Mouse (Mus musculus) forelimb bud, embryonic 11.5 days (tissue): ENCODE results near the gene Greb1.

Experiments
- DNase-seq: peaks from one replicate; pipeline ENCODE4 v3.0.0-alpha.2; 2012; ENCODE audit warnings: low read depth, low spot score

Gene Greb1

DNA sequence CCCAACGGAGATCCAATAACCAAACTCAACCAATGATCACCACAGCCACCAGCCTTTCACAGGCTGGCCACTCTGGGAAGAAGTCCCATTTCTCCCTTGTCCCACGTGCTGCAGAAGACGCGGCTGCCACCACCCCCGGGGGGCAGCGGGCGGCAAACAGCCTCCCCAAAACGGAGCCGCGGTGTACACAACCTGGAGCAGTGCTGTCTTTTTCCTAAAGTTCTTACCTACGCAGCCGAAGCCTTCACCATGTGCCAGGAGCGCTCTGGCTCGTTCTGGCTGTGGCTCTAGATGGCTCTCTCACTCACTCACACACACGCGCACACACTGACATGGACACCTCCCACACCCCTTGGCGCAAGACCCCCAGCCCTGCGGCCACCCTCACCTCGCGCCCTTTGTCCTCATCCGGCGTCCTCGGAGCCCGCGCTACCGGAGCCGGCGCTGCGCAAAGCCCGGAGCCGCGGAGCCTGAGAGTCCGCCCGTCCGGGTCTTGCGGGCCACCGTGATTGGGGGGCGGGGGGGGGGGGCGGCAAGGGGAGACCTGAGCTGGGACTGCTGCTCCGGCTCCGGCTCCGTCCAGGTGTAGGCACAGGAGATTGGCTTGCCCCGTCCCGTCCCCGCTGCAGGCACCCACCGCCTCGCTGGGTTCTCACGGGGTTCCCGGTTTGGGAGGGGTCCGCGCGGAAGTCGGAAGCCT lies at the start of gene Greb1:
TSS of gene Greb1 (minus strand) at position 628 of the 700 bp plus-strand sequence.
- DNase-seq = peak; percentile 65

DNA sequence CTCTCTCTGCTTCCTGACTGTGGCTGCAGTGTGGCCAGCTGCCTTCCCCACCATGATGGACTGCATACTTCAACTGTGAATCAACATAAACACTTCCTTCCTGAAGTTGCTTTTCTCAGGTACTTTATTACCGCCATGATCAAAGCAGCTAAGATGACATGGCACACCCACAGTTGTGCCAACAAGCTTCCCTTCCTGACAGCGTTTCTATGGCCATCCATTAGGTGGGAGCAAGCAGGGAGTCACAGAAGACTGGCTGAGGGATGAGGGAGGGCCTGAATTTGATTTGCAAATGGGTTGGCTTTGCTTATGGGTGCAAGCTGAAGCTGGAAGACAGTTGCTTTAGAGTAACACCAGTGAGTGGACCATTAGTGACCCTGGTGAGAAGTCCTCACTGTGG lies 49.1 kb upstream of the Greb1 start:
- no peak for DNase-seq

DNA sequence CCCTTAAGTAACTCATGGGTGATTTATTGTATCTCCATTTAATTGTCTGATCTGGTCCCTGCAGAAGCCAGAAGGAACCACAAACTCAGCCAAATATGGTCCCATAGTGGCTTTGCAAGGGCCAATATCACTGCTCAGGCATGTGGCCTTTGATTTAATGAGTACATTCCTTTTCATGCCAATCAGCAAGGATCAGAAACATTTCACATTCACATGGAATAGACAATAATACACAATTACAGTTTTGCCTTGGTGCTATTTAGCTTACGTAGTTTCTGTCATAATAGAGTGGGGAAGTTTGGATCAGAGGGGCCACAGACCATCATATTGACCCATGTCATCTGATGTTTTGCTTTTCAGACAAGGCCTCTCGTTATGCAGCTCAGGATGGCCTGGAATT lies 47.8 kb upstream of the Greb1 start:
- no peak for DNase-seq

DNA sequence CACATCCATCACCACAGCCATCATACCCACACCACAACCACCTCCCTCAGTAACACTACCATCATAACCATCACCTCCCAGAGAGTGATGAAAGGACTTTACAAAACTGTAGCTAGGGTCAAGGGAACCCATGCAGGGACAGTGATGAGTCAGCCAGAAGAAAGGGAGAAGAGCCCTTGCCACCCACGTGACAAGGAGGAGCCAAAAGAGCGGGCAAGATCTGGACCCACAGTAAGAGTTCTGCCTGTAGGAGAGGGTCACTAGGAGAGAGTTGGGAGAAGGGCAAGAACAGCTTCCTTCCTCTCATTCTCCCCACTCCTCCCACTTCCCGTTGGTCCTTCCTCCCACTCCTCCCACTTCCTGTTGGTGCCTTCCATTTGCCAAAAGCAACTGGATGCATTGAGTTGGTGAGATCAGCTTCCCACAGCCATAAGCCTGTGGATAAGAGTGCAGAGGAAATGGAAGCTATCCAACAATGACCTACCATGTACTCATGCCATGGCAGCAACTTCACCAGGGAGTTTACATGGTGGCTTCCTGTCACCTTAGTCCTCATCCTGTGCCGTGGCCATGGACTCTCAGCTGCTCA lies 46.6 kb upstream of the Greb1 start:
- no peak for DNase-seq

DNA sequence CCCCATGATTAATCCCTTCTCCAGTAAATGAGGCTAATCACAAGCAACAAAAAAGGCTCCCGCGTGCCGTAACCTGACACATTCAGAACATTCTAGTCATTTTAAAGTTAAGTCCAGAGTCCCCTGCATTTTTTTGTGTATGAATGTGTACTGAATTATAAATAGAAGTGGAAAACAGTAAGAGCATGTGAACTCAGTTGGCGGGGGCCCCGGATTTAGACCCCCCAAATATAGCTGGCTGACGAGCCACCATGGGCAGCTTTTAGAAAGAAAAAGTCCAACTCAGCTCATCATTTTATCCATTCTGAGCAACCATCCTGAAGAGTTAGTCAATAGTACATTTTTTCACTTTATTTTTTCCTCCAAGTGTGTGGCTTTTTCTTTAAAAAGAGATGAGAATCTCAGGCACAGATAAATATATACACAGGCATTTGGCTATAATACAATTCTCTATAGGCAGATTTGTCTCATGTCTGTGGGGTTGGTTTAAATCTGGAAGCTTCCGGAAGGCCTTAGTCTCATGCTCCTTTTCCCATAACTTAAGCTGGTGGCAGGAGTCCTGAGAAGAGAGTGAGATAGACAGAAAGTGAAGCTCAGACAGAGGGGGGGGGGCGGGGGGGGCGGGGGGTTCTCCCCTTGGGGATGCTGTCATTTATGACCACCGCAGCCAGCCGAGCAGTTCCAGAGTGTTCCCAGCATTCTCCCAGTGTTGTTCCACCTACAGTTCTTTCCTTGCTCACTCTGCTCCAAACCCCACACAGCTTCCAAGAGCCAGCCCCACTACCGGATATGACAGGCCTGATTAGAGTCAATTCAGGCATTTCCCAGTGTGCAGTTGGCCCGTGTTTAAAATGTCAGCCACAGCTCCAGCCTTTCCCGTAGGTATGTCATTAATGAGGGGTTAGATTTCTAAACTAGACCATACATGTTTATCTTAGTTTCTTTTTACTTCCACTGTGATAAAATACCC lies 44.2 kb upstream of the Greb1 start:
- DNase-seq = peak; percentile 33

DNA sequence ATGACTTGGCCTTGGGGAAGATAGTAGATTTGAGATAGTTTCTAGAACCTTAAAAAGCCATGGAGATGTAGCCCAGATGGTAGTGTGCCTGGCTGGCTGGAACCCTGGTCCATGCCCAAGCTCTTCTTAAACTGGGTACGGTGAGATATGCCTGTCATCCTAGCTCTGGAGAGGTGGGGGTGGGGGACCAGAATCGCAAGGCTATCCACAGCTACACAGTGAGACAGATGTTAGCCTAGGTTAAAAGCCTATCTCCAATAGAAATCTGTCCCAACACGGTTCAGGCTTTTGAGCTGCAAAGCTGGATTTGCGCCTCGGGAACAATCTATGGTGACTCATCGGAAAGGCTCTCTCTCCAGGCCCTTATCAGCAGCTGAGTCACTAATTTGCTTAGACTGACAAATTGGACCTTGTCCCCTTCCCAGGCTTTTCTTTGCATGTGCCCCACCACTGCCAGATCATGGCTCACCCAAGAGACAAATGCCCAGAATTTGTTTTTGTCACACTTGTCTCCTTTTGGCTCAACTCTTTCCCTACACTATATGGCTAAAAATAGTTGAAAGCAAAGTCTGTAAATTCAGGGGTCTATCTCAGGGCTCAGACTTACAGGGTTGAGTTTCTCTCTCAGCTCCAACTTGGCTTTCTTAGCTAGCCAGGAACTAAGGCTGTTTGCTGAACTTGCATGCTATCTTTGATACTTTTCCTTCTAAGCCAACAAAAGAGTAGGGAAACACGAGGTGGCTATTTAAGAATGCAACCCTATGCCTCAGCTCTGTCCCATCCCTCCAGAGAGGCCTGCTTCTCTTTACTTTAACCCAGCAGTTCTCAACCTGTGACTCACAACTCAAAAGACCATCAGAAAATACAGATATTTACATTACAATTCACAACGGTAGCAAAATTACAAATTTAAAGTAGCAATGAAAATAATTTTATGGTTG lies 40.4 kb upstream of the Greb1 start:
- no peak for DNase-seq

DNA sequence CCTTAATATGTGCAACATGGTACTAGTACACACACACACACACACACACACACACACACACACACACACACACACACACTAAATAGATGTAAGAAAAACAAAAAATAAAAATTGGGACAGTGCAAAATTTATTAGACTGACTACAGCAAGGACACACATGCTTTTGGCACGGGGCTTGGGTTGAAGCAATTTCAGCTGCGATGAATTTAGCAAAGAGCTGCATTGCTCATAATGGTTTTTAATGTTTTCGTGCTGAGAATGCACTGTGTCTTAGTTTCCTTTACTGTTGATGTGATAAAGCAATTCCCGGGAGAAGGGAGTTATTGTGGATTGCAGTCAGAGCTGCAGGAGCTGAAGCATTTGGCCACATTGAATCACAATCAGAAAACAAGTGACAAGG lies 37.1 kb upstream of the Greb1 start:
- DNase-seq = no peak

DNA sequence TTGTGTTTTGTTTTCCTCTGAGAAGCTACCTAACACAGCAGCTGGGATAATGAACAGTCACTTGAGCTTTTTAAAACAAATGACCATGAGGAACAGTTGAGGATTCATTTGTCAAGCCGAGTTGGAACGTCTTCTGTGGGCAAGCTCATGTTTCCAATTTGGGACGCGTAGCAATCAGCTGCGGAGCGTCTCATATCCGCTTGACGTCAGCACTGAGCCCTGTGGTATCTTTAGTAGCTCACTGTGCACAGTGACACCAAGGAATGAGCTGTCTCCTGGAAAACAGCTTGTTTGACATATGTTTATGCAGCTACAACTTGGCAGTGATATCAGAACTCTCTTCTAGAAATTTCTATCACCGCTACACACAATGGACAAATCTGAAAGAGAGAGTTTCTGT lies 35.5 kb upstream of the Greb1 start:
- no peak for DNase-seq

DNA sequence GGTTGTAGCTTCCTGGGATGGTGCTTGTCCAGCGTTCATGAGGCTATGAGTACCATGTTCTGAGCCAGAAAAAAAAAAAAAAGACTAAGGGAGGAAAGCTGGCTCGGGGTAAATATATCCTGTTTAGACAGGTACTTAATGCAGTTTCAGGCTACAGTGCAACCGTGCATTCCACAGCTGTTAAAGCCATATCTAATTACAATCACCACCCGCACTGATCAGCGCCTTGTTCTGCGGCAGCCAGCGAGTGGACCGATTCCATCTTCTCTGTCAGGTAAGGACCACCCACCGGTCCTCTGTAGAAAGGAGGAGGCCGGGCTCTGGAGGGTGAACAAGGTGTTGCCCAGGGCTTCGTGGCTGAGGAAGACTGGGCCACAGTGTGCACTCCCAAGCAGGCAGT lies 34.0 kb upstream of the Greb1 start:
- peak; percentile 41 for DNase-seq

DNA sequence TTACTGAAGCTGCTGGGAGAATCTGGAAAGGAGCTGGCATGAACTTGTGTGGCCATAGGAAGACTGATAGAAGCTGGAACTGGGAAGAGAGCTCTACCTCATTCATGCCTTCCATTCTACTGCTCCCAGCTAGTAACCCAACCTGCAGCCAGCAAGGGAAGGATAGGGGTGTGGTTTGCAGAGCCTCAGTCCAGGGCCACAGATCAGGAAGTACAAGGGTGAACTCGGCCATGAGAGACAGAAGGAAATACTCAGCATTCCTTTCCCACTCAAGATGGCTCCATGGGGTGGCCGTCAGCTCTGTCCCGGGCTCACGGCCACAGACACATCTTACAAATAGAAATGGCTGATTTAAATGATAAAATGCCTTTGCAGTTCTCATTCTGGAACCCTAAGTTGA lies 30.4 kb upstream of the Greb1 start:
- no peak for DNase-seq

DNA sequence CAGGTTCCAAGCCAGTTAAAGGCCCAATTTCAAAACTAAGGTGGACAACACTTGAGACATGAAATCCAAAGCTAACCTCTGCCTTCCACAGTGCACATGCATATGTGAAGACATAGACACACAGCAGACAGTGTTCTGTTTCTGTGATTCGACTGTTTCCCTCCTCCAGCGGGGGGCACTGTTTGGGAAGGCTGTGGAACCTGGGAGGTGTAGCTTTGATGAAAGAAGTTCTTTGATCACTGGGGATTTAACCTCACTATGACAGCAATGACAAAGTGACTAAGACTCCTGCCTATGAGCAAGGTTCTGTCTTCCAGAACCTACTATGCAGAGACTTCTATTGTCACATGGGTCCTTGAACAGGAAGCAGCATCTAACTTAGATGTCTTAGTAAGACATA lies 29.1 kb upstream of the Greb1 start:
- DNase-seq = no peak

DNA sequence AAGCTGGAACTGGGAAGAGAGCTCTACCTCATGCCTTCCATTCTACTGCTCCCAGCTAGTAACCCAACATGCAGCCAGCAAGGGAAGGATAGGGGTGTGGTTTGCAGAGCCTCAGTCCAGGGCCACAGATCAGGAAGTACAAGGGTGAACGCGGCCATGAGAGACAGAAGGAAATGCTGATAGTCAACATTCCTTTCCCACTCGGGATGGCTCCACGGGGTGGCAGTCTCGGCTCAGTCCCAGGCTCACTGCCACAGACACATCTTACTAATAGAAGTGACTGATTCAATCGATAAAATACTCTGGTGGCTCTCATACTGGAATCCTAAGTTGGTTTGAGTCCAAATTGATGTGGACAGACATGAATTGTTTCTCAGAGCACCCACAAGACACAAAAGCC lies 27.8 kb upstream of the Greb1 start:
- DNase-seq = no peak

DNA sequence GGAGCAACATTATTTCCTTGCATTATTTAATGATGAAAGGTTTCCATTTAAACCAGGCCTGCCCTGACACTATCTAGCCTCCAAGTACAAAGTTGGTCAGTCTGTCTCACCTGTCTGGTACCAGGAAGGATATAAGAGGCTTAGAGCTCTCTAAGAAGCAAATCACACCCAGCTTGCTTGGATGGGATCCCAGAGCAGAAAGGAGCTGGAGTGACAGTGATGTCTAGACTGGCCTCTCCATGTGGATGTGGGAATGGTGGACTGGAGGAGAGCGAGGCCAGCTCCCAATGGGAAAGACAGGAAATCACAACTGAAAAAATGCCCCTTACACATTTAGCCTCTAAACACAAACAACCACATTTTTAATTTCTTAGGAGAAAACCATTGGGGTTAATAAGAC lies 23.0 kb upstream of the Greb1 start:
- no peak for DNase-seq

DNA sequence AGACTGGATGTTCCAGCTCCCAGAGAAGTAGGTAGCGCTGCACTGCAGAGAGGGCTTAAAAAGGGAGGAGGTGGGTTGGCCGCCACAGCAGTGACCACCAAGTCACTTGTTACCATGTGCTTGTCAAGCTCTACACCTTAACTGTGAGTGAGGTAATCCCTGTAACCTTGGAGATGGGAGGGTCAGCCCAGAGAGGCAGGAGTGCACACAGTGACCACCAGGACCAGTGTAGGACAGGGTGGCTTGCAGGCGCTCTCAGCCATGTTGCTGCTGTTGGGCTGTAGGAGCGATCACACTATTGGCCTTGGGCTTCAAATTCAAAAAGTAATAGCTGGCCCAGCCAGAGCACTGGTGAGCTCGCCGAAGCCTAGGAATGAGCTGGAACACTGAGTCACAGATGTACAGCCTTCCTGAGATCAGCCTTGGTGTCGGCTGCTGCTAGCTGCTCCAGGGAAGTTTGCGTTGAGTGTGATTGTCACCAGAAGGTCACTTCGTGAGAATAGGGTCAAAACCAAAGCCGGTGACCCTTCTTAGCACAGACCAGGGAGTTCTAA lies 21.6 kb upstream of the Greb1 start:
- no peak for DNase-seq

DNA sequence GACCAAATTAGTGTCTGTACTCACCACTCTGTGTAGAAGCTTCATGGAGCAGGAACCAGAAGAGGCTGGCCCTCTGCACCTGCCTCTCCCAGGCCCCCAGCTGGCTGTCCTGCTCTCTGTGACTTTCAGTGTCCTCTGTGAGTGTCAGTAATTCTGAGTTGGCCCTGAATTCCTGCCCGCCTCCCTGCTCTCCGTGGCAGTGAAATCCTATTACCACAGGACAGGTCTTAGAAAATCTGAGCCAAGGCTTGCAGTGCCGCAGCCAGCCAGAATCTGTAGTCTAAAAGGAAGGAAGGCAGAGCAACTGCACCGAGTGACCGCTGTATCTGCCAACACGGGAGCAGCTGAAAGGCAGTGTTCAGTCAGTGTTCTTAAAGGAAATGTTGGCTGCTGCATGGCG lies 20.1 kb upstream of the Greb1 start:
- no peak for DNase-seq

DNA sequence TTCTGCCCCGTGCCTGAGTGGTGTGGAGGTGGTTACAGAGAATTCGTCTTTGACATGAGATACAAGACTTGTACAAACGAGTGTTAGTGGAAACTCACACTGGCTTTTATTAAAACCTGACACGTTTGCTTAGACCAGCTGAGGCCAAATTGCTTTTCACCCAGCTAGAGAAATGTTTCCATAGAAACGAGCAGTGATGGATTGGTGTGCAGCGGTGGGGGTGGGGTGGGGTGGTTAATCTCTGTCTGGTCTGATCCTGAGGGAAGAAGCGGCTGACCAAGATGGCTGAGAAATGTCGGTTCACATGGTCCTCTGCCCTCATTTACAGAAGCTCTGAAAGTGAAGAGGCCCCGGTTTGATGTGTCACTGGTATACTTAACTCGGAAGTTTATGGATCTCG lies 17.8 kb upstream of the Greb1 start:
- no peak for DNase-seq

DNA sequence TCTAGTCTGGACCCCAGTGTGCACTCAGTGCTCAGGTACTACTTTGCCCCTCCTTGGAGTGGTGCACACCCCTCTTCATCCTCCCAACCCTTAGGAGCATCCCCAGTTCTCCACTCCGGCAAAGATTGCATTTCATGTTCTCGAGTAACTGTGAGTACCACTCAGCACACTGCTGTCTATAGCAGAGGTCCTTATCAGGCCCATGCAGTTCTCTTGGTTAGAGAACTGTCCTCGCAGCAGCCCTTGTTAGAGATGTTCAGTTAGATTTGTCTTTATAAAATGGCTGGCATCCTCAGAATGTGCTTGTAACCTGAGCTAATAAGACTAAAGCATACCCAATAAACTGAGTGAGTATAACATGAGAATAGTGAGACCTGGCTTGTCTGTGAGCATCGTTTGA lies 16.5 kb upstream of the Greb1 start:
- no peak for DNase-seq

DNA sequence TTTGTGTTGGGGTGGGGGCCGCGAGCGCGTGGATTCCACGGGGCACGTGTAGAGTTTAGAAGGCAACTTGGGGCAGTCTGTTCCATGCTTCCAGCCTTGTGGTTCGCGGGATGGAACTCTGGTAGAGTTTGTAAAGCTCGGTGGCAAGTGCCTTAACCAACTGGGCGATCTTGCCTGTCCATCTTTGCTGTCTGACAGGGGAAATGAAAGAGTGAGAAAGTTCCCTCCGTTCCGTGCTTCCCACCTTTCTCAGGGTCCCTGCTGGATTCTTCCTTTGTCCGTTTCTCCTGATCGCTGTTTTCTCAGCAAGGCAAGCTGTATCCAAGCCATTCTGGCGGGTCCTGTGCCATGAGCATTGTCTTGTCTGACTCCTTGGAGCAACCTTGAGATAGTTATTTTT lies 10.8 kb upstream of the Greb1 start:
- no peak for DNase-seq

DNA sequence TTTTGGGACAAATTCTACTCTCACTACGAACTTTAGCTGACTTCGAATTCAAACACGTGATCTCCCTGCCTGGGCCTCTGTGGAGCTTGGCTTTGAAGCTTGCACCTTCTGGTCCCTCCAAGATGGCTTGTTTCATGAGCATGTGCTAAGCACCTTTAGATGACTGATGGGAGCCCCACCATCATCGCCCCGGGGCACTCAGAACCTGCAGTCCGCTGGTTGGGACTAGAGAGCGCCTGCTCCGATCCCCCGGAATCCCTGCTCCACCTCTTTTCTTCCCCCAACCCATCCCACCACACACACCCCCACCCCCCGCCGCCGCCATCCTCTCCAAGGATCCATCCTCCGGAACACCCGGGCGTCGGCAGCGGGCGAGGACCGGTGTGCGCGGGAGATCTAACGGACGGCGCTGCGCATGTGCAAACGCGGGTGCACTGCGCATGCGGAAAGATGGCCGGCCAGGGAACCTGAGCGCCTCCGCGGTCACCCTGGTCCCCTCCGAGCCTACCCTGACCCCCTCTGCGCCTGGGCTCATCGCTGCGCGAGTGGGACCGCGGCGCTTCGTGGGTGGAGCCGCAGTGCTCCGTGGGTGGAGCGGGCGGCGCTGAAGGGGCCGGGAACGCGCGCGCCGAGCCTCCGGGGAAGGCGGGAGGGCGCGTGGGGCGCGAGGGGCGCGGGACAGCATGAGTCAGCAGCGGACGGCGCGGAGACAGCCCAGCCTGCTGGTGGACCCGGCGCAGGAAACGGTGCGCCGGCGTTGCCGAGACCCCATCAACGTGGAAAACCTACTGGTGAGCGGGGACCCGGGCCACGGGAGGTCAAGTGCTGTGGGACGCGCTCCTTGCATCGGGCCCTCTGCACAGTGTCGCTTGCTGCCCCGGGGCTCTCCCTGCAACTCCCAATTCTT lies 10.1 kb upstream of the Greb1 start, which contains the start of gene E2f6:
TSS of gene E2f6 (plus strand) at position 439 of the 907 bp plus-strand sequence.
- peak; percentile 80 for DNase-seq

DNA sequence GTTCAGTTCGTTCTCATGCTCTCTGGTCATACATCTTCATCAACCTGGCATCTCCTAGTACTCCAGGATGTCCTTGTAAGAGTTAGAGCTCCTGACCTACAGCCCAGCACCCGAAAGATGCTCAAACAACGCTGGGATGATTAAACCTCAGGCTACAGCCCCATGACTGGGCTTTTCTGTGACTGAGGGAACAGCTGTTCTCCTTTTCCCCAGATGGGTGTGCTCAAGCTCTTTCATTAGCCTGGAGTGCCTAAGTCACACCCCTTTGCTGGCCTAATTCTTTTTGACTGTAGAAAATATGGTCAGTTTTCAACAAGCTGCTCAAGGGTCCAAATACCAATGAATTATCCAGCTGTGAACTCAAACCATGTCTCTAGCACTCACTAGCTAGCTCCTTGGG lies 7.4 kb upstream of the Greb1 start:
- no peak for DNase-seq
